Mouse (Mus musculus) right cerebral cortex, postnatal 14 days (tissue): Measurements from ENCODE around the gene Leo1.
"Not testable (repeated sequence)": the region's sequence is repeated elsewhere in the genome, so short reads cannot be mapped to it uniquely, and the experiment has no call there.

Experiments
- DNase-seq: peaks from one replicate; pipeline ENCODE4 v3.0.0; 2022

The Leo1 gene

DNA sequence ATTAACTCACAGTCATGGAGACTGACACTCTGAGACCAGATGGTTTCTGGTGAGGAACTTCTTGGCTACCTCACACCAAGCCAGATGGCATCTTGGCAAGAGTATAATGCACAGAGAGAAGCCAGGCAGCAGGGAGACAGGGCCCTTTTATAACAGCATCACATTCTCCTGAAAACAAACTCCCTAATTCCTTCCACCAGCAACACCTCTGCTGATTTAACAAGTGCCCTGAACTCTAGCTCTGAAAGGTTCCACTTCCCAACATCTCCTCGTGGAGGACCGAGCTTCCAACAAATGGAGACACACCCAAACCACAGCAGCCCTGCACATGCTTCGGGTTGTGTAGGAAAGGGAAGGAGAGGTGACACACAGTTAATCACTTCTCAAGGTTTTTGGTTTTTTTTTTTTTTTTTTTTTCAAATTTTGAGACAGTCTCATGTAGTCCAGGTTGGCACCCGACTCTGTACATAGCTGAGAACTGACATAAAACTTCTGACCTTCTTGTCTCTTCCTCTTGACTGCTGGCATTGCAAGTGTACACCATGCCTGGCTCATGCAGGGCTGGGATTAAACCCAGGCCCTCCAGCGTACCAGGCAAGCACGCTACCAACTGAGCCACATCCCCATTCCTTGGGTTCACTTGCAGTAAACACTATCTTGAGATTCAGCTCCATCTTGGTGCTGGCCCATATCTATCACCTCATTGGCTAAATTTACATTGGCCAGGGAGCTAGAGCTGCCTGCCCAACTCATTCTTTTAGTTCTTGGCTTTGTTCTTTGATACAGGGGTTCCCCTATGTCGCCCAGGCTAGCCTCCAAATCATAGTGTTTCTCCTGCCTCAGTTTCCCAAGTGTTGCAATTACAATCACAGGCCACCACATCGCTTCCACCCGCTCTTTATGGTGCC lies 13.7 kb upstream of the Leo1 start:
- no peak for DNase-seq

DNA sequence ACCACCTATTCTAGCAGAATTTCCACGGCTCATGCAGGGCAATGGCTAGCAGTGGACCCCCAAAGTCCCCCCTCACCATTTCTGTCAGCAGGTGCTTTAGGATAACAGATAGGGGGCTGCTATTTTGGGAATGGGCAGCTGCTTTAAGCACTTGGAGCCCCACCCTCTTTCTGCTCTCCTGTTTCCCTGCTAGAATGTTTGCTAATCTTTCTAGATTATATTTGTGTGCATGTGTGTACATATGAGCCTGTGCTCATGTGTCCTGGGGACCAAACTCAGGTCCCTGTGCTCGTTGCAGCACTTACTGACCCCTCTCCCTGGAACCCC lies 13.1 kb upstream of the Leo1 start:
- DNase-seq, result no peak

DNA sequence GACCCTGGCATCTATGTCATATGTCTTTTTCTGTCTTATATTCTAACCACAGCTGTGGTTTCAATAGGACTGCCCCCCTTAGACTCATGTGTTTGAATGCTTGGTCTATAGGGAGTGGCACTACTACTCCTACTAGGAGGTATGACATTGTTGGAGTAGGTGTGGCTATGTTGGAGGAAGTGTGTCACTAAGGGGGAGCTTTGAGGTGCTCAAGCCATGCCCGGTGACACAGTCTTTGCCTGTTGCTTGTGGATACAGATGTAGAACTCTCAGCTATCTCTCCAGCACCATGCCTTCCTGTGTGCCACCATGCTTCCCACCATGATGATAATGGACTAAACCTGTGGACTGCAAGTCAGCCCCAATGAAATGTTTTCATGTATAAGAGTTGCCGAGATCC lies 12.3 kb upstream of the Leo1 start:
- no peak for DNase-seq

- no peak for DNase-seq
Measured at GRCm38 (mm10) chr9:75429657-75430056, 11.7 kb upstream of the Leo1 start.

DNA sequence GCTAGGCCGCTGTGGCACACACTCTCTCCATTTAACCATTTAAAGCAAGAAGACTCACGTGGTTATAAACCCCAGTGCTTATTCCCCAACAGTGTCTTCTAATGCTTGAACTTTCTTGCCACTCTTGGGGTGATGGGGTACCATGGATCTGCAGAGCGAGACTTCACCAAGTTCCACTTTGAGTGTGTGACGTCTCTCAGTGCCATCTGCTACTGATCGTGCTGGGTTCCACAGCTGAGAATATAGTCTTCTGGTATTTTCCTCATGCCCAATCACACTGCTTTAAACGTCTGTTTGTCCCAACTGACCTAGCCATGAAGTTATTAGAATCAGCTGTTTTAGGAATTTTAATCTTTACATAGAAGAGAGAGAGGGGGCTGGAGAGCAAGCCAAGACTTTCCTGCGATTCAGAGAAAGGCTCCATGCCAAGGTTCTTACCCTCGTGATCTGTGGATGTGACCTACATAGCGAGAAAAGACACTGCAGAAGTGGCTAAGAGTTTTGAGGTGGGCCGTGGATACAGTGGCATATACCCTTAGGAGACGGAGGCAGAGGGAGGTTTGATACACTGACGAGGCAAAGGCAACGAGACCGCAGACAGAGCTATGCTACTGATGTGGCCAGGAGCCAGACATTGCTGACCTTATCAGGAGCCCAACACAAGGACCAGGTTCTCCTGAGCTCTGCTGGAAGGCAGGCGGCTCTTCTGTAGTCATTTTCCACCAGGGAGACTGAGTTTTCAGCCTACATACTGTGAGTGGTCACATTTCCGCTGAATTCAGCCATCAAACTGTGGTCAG lies 10.3 kb upstream of the Leo1 start:
- DNase-seq, result no peak

GRCm38 (mm10) chr9:75432694-75433093 lies 8.6 kb upstream of the Leo1 start:
- no peak for DNase-seq

GRCm38 (mm10) chr9:75434172-75434793 lies 7.0 kb upstream of the Leo1 start:
- no peak for DNase-seq

GRCm38 (mm10) chr9:75434872-75435271 lies 6.5 kb upstream of the Leo1 start:
- no peak for DNase-seq

DNA sequence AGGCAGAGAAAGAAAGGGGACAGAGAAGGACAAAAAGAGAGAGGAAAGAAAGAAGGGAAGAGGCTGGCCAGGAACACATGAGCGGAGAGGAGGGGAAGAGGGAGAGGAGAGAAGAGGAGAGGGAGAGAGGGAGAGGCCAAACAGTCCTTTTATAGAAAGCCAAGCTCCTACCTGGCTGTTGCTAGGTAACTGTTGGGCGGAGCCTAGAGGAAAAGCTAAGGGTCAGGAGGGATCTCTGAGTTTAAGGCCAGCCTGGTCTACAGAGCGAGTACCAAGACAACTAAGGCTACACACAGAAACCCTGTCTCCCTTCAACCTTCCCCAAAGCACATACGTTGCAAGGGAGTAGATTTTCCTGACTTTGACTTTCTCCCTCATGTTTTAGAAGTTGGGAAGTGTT lies 6.0 kb upstream of the Leo1 start:
- DNase-seq, result no peak

DNA sequence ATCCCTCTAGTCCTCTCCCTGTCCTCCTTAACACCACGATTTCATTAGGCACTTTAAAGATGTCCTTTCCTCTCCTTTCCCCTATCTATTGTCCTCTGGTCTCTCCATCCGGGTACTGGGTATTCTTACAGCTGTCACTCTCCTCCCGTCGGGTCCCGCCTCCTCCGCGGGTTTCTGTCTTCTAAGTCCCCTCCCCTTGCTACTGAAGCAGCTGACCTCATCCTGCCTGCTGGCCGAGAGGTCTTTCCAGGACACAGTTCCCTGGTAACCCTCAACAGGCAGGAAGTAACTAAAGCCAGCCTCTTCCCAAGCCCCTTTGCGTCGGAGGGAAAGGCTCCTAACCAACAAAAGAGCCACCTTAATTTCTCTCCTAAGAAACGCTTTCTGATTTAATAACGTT lies 5.4 kb upstream of the Leo1 start:
- DNase-seq, result peak; percentile 63

DNA sequence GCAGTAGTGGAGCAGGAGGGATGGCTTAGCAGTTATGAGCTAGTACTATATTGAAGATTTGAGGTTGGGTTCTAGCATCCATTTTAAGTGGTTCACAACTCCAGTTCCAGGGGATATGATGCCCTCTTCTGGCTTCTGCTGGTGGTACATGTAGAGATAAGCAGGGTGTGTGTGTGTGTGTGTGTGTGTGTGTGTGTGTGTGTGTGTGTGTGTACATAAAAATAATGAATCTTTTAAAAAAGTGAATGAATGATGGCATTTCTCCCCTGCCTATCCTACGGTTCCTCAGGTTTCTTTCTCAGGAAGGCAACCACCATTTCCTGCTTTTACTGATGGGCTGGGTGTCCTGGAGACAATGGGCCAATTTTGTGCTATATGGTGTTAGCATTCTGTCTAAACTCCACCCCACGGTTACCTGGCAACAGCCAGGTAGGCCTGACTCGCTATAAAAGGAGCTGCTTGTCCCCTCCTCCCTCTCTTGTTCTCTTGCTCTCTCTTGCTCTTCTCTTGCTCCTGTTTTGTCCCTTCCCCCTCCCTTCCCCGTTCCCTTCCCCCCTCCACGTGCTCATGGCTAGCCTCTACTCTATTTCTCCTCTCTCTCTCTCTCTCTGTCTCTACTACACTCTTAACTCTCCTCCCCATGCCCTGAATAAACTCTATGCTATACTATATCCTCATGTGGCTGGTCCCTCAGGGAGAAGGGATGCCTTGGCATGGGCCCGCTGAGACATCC lies 3.5 kb upstream of the Leo1 start:
- DNase-seq, result no peak

- DNase-seq, result no peak
Measured at GRCm38 (mm10) chr9:75441691-75442131, 387 bp downstream of the Leo1 start.

DNA sequence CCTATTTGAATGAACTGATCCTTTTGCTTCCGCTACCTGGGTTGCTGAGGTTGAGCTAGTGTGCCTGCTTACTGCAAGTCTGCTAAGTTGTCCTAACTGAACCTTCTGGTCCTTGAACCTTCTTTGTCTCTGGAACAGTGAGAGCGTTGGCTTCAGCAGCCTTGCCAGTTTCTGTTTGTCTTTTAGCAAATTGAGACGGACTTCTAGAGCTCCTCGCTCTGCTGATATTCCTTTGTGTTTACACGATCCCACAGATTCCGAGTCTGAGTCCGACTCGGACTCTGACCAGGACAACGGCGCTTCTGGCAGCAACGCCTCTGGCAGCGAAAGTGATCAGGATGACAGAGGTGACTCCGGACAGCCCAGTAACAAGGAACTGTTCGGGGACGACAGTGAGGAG lies 3.7 kb downstream of the Leo1 start:
- no peak for DNase-seq

DNA sequence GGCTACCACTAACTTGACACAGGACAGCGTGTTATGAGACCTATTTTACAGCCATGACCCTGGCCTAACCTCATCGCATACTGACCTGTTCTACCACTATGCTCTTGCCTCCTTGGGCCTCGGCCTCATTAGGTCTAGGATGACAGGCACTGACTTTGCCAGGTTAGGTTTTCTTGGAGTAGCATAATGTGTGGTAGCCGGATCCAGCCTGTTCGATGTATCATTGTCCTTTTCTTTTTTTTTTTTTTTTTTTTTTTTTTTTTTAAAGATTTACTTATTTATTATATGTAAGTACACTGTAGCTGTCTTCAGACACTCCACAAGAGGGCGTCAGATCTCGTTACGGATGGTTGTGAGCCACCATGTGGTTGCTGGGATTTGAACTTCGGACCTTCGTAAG lies 5.2 kb downstream of the Leo1 start:
- not testable (repeated sequence) for DNase-seq

- DNase-seq, result no peak
Measured at GRCm38 (mm10) chr9:75448021-75448420, 6.7 kb downstream of the Leo1 start.

GRCm38 (mm10) chr9:75453994-75454393 lies 12.7 kb downstream of the Leo1 start:
- DNase-seq, result no peak

DNA sequence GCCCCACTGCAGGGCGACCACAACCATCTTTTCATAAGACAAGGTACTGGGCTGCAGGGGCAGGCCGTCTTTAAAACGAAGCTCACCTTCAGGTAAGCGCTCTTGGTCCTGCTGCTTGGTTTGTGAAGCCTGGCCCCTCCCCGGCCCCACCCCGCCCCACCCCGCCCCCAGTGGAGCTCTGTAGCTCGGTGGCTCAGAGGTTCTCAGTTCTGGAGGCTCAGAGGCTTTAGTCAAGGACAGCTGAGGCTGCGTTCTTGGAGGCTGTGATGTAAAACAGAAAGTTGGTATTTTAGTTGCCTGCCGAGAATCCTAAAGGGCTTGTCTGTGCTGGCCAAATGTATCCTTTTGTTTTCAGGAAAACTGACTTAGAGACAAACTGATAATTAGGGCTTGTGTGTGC lies 14.4 kb downstream of the Leo1 start:
- DNase-seq, result no peak

GRCm38 (mm10) chr9:75463050-75463660 lies 21.8 kb downstream of the Leo1 start:
- DNase-seq, result no peak

DNA sequence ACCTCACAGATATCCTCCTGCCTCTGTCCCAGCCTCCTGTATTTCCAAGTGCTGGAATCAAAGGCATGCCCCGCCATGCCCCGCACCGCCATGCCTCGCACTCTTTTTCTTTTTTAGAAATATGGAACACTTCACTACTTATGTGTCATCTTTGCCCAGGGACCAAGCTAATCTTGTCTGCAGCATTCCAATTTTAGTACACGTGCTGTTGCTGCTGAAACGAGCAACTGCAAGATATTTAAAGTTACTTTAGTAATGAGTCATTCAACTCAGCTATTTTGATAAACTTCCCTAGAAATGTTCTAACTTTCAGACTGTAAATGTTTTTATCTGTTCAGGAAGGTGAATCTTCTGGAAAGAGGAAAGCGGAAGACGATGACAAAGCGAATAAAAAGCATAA lies 24.5 kb downstream of the Leo1 start:
- DNase-seq, result no peak

DNA sequence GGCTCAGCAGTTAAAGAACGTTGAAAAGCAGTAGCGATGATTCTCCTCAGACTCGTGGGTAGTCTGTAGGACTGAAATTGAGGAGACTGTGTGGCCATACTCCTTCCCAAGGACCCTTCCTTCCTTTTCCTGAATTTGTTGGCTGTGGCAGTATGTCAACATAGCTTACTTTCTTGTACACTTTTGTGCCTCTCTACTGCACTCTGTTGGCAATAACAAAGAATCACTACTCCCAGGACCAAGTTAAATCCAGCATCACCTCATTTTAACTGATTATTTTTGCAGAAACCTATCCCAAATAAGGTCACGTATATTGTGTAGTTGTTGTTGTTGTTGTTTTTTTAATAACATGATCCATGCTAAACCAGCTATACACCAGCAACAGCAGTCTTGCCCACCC lies 25.3 kb downstream of the Leo1 start:
- DNase-seq, result no peak

GRCm38 (mm10) chr9:75467581-75467980 lies 26.3 kb downstream of the Leo1 start:
- DNase-seq, result no peak

- no peak for DNase-seq
Measured at GRCm38 (mm10) chr9:75468297-75468696, 27.0 kb downstream of the Leo1 start.

DNA sequence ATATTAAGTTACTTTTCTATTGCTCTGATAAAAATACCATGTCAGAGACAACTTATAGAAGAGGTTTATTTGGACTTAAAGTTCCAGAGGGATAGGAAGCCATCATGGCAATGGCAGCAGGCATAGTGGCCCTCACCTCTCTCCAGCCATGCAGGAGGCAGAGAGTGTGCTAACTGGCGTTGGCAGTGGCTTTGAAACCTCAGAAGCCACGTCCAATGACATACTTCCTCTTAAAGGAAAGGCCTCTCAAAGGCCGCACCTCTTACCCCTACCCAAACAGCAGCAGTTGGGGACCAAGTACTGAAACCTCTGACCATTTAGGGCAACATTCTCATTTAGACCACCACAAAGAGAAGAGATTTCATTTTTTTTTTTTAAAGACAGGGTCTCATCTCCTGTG lies 35.9 kb downstream of the Leo1 start:
- DNase-seq, result no peak
